Mouse (Mus musculus): ENCODE measurements around the gene Ghrh. TPM values are rescaled to one million over a fixed set of nuclear protein-coding genes. Genes with fewer than 3 reads are reported as not detected.

Ghrh gene
- total RNA-seq, 2 experiments from 2014 or later, result not detected

GRCm38 (mm10) chr2:157310963-157311637, 36.2 kb downstream of the Ghrh start:
- intact Hi-C loops (cut with DNase I), result no loop called here
- no peak for DNase-seq

- DNase-seq, result no peak
- intact Hi-C loops (cut with DNase I), result no loop called here
These were observed 37.7 kb downstream of the Ghrh start for GRCm38 (mm10) chr2:157309611-157310010.

DNA sequence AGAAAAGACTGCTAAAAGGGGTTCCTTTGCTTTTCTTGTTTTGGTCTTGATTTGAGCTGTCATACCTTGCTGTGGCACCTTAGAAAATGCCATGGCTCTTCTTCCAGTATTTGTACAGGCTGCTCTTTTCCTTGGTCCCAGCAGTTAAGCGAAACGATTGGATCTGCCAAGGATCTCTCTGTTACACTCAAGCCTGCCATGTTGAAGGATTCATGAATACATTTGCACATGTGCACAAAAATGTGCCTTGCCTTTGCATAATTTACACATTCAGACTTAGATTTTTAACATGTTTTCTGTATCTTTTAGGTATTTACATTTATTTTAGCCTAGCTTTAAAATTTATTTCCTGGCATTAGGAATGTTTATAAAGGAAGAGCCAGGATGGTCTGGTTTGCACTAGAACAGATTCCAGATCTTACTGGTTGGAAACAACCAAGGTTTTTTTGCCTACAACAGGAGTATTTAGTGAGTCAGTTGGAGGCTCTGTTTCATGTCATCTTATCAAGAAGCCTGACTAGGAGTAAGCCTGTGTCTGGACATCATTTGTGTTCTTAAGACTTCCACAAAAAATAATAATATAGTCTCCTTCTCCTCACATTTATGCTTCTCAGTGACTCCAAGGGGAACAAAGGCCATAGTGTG, 38.9 kb downstream of the Ghrh start:
- no peak for DNase-seq
- intact Hi-C loops (cut with DNase I), result no loop called here

DNA sequence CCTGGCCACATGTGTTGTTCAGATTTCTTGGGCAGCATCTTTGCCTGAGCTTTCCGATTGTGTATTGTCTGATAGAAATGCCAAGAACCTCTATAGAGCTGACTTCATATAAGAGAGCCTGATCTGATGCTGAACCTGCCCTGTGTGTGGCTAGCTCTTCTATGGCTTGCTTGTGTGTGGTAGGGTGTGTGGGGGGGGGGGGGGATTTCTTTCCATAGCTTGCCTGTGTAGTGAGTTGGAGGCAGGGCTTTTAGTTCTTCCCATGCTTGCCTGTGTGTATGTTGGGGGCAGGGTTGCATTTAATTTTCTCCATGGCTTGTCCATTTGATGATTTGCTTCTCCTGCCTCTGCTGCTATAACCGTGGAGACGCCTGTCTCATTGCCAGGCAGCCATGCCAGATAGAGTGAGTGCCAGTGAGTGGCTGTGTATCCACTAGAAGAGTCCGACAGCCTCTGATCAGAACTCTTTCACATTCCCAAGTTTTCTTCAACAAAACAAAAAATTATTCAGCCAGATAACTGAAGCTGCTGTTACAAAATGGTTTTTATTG, 39.5 kb downstream of the Ghrh start:
- intact Hi-C loops (cut with DNase I), result no loop called here
- peak in 1 of 2 experiments; percentile 27 for DNase-seq

- intact Hi-C loops (cut with DNase I), result no loop called here
- DNase-seq, result no peak
These were observed 40.9 kb downstream of the Ghrh start for GRCm38 (mm10) chr2:157306091-157307032.

DNA sequence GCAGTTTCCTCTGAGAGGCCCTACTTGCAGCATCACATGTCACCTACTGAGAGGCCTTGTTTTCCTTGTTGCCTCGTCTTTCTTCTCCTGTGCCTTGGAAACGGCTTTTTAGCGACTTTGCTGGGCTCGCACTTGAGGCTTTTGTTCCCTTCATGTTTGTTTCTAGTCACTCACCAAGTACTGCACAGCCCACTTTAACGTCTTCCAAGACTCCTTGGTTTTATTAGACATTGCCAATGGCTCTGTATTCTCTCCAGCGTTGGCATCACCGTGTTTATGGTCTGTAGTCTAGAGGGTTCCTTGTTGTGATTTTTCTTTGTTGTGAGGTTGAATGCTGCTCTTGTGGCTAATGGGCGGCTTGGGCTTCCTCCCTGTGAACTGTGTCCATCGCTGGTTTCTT, 44.2 kb downstream of the Ghrh start:
- intact Hi-C loops (cut with DNase I), result no loop called here
- DNase-seq, result no peak

DNA sequence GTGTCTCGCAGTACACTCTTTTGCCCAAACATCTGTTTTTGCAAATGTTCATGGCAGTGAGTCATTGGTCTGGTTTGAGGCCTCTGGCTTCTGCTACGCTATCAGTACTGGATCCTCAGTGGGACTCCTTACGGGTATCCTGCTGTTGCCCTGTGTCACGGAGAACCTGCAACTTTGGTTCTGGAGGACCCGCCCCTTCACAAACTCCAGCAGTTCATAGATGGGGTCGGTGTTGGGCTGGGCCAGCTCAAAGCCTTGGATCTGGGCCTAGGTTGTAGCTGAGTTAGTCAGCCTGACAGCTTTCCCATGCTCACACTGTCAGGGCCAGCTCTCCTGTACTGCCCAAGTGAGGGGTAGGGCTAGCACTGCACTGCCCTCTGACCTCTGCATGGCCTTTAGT, 47.3 kb downstream of the Ghrh start:
- intact Hi-C loops (cut with DNase I), result no loop called here
- no peak for DNase-seq

GRCm38 (mm10) chr2:157296105-157296689, 51.1 kb downstream of the Ghrh start:
- DNase-seq, result no peak
- intact Hi-C loops (cut with DNase I), result no loop called here

GRCm38 (mm10) chr2:157292093-157292492, 55.2 kb downstream of the Ghrh start:
- intact Hi-C loops (cut with DNase I), result loop anchor here (5.0 kb wide), 1 partner anchor 165 kb away; no protein-coding TSS in a partner anchor
- peak; percentile 44 to 73 for DNase-seq

DNA sequence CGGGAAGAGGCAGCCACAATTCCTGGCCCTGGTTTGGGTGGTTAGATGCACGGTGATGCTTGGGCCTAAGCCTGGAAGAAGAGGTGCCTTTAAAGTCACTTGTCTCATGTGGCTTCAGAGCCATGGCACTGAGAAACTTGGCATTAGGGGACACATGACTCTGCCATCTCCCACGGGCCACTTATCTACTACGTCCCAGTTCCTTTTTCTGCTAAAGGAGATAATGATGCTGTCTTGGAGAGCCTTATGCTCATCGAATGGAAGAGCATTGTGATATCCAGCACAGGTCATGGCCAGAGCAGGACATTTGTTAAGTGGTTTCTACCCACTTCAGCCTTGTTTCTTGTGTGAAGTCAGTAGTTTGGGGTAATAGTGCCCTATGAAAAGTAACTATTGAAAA, 58.3 kb downstream of the Ghrh start:
- intact Hi-C loops (cut with DNase I), result loop anchor here (2.0 kb wide), 1 partner anchor 50 kb away; no protein-coding TSS in a partner anchor
- no peak for DNase-seq

DNA sequence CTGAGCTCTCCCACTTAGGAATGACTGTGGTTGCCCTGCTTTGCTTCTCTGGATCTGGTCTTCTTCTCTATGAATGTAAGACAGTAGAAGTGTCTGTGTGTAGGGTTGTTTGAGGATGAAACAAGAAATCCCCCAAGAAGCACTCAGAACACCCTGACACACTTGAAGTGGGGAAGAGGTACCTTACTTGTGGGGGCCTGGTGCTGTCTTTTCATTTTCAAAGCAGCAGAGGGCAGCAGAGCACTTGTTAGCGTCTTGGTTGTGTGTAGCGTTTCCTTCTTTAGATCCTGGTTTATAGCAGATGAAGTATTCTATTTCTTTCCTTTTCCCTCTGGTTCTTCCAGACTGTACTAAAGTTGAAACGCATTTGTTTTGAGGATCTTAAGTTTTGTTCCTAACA, 59.8 kb downstream of the Ghrh start:
- DNase-seq, result no peak
- intact Hi-C loops (cut with DNase I), result loop anchor here (2.0 kb wide), 1 partner anchor 285 kb away; no protein-coding TSS in a partner anchor

- intact Hi-C loops (cut with DNase I), result no loop called here
- DNase-seq, result no peak
These were observed 64.0 kb downstream of the Ghrh start for GRCm38 (mm10) chr2:157283321-157283720.

Other genes starting within 250 kb of the Ghrh start
- gene Samhd1, start 212.2 kb downstream of the Ghrh start, total RNA-seq (2021), result 10 to 100 TPM; 12.9 to 13.2 TPM
- 1 to 10 TPM; 1.6 to 2.2 TPM for gene Rbl1, start 143.0 kb downstream of the Ghrh start, total RNA-seq (2021)
- gene Rpn2, start 68.5 kb downstream of the Ghrh start, total RNA-seq (2021), result 10 to 100 TPM; 72.9 to 74.8 TPM
- 1 to 10 TPM in 1 of 2 experiments, under 1 TPM in 1; 0.72 to 1.2 TPM for gene Mroh8, start 68.0 kb downstream of the Ghrh start, total RNA-seq (2021)
- 10 to 100 TPM; 15.3 to 15.6 TPM for gene Manbal, start 20.1 kb upstream of the Ghrh start, total RNA-seq (2021)
- gene Src, start 70.9 kb upstream of the Ghrh start, total RNA-seq (2021), result 1 to 10 TPM; 2.9 to 3.5 TPM
- gene Nnat, start 212.6 kb upstream of the Ghrh start, total RNA-seq (2021), result 1 to 10 TPM in 1 of 2 experiments, under 1 TPM in 1; 0.84 to 1.9 TPM
- gene Blcap, start 223.8 kb upstream of the Ghrh start, total RNA-seq (2021), result 10 to 100 TPM; 25.4 to 25.6 TPM

Measured in gastrocnemius, postnatal 36 days (tissue).